Mouse (Mus musculus): ENCODE results near the gene Cobll1. TPM values are rescaled to one million over a fixed set of nuclear protein-coding genes. Genes with fewer than 3 reads are reported as not detected.
A peak's percentile ranks its signal among the peaks of the same experiment; 100 is the strongest.

Cobll1 gene
- polyA plus RNA-seq, 1 experiment from 2014 or later = 2.9 TPM

GRCm38 (mm10) chr2:65126141-65126783 lies 112.9 kb downstream of the Cobll1 start:
- Histone ChIP-seq H3K4me2 (no peak overlapping the region), H3K36me3 (no peaks in the 10 kb centered on the region), H3K27ac (replicated peaks) (peak overlapping the region; percentile 42; the same call in 1 of the 2 replicates), H3K9me3 (no peaks in the 10 kb centered on the region), H3K27me3 (no peaks in the 10 kb centered on the region), H3K9ac (no peak overlapping the region), H3K4me3 (no peak overlapping the region), H3K4me1 (replicated peaks) (peaks cover 7% of the 10 kb centered on the region; the same call in 1 of the 2 replicates)
- 39% methylated on average over 12 of the region's 12 CpGs for WGBS
- ATAC-seq (ENCODE audit: low FRiP score, low read depth) = no peak

DNA sequence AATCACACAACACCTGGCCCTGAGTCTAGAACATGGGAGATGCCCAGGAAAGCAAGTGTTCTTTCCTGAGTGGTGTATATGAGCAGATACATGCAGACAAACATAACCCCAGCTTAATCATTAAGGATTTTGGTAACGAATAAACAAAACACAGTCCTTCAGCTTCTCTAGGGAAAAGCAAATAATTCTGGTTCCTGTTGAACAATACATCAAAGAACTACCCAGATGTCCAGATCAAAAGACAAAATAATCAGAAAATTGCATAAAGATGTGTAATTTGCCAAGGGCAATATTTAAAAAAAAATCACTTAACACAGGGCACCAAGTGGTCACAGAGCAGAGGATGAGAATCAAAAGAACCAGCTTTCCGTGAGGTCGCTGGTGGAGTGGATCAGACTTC lies 115.5 kb downstream of the Cobll1 start:
- ATAC-seq (ENCODE audit: low FRiP score, low read depth) = no peak
- no peaks in the 10 kb centered on the region for H3K36me3 ChIP-seq
- peaks cover 7% of the 10 kb centered on the region; the same call in 1 of the 2 replicates for H3K4me1 ChIP-seq (replicated peaks)
- H3K9ac ChIP-seq = no peak overlapping the region
- no peak overlapping the region for H3K4me3 ChIP-seq
- H3K27ac ChIP-seq (replicated peaks) = no peak overlapping the region
- no peaks in the 10 kb centered on the region for H3K27me3 ChIP-seq
- H3K9me3 ChIP-seq = no peaks in the 10 kb centered on the region
- 76% methylated on average over 3 of the region's 3 CpGs for WGBS
- no peak overlapping the region for H3K4me2 ChIP-seq

DNA sequence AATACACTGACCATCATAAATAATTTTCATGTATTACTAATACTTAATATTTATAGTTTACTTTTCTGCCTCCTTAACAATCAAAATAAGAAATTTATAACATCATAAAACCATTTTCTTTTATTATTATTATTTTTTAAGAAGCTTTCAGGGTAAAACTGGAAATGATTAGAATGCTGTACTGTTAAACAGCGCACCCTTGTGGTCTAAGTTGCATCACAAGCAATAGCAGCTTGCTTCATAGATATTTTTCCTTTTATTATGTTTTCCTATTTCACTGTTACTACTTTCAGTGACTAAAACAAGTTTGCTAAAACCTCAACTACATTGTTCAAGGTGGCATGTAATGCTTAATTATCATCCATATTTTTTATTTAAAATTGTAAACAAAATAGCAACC lies 117.8 kb downstream of the Cobll1 start:
- peaks cover 6% of the 10 kb centered on the region; the same call in 1 of the 2 replicates for H3K4me1 ChIP-seq (replicated peaks)
- H3K4me2 ChIP-seq = no peak overlapping the region
- no peaks in the 10 kb centered on the region for H3K36me3 ChIP-seq
- H3K27me3 ChIP-seq = no peaks in the 10 kb centered on the region
- H3K9me3 ChIP-seq = no peaks in the 10 kb centered on the region
- WGBS = 5% methylated on average over 1 of the region's 1 CpGs
- H3K9ac ChIP-seq = no peak overlapping the region
- ATAC-seq (ENCODE audit: low FRiP score, low read depth) = no peak
- no peak overlapping the region for H3K4me3 ChIP-seq
- H3K27ac ChIP-seq (replicated peaks) = no peak overlapping the region

DNA sequence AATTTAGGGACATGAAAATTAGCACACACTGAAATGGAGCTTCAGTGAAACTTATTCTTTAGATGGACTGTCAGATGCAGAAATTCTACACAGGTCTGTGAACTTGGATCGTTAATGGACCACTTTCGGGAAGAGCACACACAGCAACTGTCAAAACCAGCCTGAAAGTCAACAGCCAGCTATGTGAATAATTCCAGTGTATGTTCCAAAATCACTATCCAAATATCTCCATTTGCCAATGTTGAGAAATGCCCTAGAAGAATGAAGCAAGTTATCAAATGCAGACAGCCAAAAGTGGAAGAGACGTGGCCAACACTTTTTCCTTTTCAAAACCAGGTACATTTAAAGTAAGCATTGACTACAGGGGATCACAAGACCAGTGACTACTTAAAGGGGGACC lies 118.2 kb downstream of the Cobll1 start:
- Histone ChIP-seq H3K27me3 (no peaks in the 10 kb centered on the region), H3K27ac (replicated peaks) (no peak overlapping the region), H3K4me3 (no peak overlapping the region), H3K4me1 (replicated peaks) (peaks cover 2% of the 10 kb centered on the region; the same call in 1 of the 2 replicates), H3K4me2 (no peak overlapping the region), H3K36me3 (no peaks in the 10 kb centered on the region), H3K9ac (no peak overlapping the region), H3K9me3 (no peaks in the 10 kb centered on the region)
- WGBS = 79% methylated on average over 3 of the region's 3 CpGs
- ATAC-seq (ENCODE audit: low FRiP score, low read depth) = no peak

DNA sequence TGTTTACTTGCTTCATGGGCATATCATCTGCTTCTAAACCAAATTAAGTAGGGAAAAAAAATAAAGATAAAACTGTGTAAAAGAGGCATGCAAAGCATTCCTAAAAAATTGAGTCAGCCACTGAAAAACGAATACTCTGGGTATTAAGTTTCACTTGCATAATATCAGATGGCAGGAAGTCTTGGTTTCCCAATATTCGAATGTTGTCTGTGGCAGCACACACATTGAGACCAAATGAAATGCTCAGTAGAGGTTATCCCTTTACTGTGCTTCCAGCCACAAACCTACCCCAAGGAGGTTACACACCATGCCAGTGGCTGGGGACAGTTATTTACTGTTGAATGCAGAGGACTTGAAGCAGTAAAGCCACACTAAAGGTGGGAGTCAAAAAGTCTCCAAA lies 119.1 kb downstream of the Cobll1 start:
- H3K27me3 ChIP-seq = no peaks in the 10 kb centered on the region
- no peaks in the 10 kb centered on the region for H3K4me1 ChIP-seq (replicated peaks)
- 82% methylated on average over 2 of the region's 2 CpGs for WGBS
- H3K27ac ChIP-seq (replicated peaks) = no peak overlapping the region
- no peaks in the 10 kb centered on the region for H3K36me3 ChIP-seq
- H3K9me3 ChIP-seq = no peaks in the 10 kb centered on the region
- no peak overlapping the region for H3K4me2 ChIP-seq
- no peak for ATAC-seq (ENCODE audit: low FRiP score, low read depth)
- no peak overlapping the region for H3K9ac ChIP-seq
- no peak overlapping the region for H3K4me3 ChIP-seq

DNA sequence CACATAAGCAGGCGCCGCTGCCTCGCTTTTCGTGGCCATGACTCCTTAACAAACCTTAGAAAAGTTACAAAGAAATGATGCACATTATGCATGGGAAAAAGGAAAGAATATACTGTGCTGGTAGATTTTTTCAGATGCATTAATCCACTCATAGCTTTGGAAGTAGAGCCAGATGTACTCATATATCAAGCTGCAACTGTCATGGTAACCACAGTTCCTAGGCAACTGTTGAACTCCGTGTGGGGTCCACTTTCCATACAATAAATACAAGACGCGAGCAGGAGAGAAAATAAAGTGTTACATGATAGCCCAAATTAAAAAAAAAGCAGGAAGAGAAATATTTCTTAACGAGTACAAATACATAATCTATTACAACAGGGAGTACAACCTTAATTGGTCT lies 119.5 kb downstream of the Cobll1 start:
- no peaks in the 10 kb centered on the region for H3K36me3 ChIP-seq
- H3K9me3 ChIP-seq = no peaks in the 10 kb centered on the region
- H3K4me3 ChIP-seq = no peak overlapping the region
- no peak overlapping the region for H3K4me2 ChIP-seq
- no peak overlapping the region for H3K27ac ChIP-seq (replicated peaks)
- WGBS = 65% methylated on average over 8 of the region's 8 CpGs
- no peaks in the 10 kb centered on the region for H3K4me1 ChIP-seq (replicated peaks)
- ATAC-seq (ENCODE audit: low FRiP score, low read depth) = no peak
- H3K9ac ChIP-seq = no peak overlapping the region
- H3K27me3 ChIP-seq = no peaks in the 10 kb centered on the region

DNA sequence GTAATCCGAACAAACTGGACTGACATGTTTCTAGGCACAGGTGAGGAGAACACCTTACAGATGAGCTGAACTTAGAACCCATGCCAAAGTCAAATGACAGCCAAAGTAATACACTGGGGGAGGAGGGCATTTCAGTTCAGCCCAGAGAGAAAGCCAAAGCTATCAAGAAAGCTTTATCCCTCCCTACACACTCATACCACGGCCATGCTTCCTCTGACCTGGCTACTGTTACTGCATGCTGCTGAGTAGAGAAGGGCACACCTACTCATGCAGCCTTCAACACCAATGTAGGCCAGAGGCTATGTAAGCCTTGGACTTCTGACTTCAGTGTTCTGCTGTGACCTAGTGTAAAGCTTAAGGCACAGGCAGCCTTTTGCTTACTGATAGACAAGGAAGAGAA lies 120.1 kb downstream of the Cobll1 start:
- Histone ChIP-seq H3K36me3 (no peaks in the 10 kb centered on the region), H3K4me2 (no peak overlapping the region), H3K27me3 (no peaks in the 10 kb centered on the region), H3K4me1 (replicated peaks) (no peaks in the 10 kb centered on the region), H3K9ac (no peak overlapping the region), H3K9me3 (no peaks in the 10 kb centered on the region), H3K4me3 (no peak overlapping the region), H3K27ac (replicated peaks) (no peak overlapping the region)
- ATAC-seq (ENCODE audit: low FRiP score, low read depth) = no peak
- 97% methylated on average over 2 of the region's 2 CpGs for WGBS

- Histone ChIP-seq H3K4me3 (no peak overlapping the region), H3K27me3 (no peaks in the 10 kb centered on the region), H3K36me3 (no peaks in the 10 kb centered on the region), H3K4me1 (replicated peaks) (no peaks in the 10 kb centered on the region), H3K9me3 (no peaks in the 10 kb centered on the region), H3K9ac (no peak overlapping the region), H3K4me2 (no peak overlapping the region), H3K27ac (replicated peaks) (no peak overlapping the region)
- no peak for ATAC-seq (ENCODE audit: low FRiP score, low read depth)
- 86% methylated on average over 2 of the region's 2 CpGs for WGBS
Observed at GRCm38 (mm10) chr2:65117859-65118258, 121.3 kb downstream of the Cobll1 start.

GRCm38 (mm10) chr2:65116428-65117125 lies 122.6 kb downstream of the Cobll1 start:
- 60% methylated on average over 2 of the region's 2 CpGs for WGBS
- H3K27me3 ChIP-seq = no peaks in the 10 kb centered on the region
- no peaks in the 10 kb centered on the region for H3K36me3 ChIP-seq
- H3K4me1 ChIP-seq (replicated peaks) = no peaks in the 10 kb centered on the region
- no peak overlapping the region for H3K9ac ChIP-seq
- H3K4me2 ChIP-seq = no peak overlapping the region
- no peak overlapping the region for H3K27ac ChIP-seq (replicated peaks)
- H3K4me3 ChIP-seq = no peak overlapping the region
- no peak for ATAC-seq (ENCODE audit: low FRiP score, low read depth)
- no peaks in the 10 kb centered on the region for H3K9me3 ChIP-seq

GRCm38 (mm10) chr2:65113191-65113590 lies 126.0 kb downstream of the Cobll1 start:
- Histone ChIP-seq H3K9ac (no peak overlapping the region), H3K27ac (replicated peaks) (no peak overlapping the region), H3K4me1 (replicated peaks) (no peaks in the 10 kb centered on the region), H3K27me3 (no peaks in the 10 kb centered on the region), H3K9me3 (no peaks in the 10 kb centered on the region), H3K4me3 (no peak overlapping the region), H3K4me2 (no peak overlapping the region), H3K36me3 (no peaks in the 10 kb centered on the region)
- WGBS = 76% methylated on average over 4 of the region's 4 CpGs
- ATAC-seq (ENCODE audit: low FRiP score, low read depth) = no peak

DNA sequence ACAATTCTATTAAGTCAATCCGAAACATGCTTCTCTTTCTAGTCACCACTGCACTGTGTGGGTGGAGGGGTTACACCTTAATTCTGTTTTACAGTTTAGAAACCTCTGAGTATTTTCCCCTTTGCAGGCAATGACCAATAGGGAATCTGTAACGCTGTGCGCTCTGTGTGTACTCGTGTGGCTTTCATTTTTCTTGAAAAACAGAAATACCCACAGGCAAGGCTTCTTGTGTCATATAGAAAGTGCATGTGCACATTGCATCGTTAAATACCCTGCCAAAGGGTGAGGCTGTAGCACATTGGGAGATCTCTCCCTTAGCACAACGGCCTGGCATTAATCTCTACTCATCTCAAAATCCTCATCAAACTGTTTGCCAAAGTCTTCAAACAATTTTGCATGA lies 134.6 kb downstream of the Cobll1 start:
- no peaks in the 10 kb centered on the region for H3K4me1 ChIP-seq (replicated peaks)
- no peak overlapping the region for H3K4me3 ChIP-seq
- no peaks in the 10 kb centered on the region for H3K36me3 ChIP-seq
- H3K27ac ChIP-seq (replicated peaks) = no peak overlapping the region
- no peak for ATAC-seq (ENCODE audit: low FRiP score, low read depth)
- no peaks in the 10 kb centered on the region for H3K27me3 ChIP-seq
- WGBS = 86% methylated on average over 6 of the region's 6 CpGs
- H3K9ac ChIP-seq = no peak overlapping the region
- no peak overlapping the region for H3K4me2 ChIP-seq
- no peaks in the 10 kb centered on the region for H3K9me3 ChIP-seq

DNA sequence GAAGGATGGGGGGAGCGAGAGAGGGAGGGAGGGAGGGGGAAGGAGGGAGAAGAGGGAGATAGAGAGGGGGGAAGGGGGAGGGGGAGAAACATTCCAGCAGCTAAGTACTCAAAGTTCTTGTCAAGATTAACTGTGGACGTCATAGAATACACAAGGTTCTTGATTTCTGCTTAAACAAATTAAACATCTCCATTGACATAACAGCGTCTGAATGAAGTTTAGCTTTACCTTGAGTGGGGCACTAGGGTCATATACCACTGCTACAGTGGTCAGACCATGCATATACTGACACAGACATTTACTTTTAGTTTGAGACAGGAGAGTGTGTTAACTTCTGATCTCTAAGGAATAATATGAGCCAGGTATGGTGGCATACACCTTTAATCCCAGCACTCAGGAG lies 135.4 kb downstream of the Cobll1 start:
- H3K27me3 ChIP-seq = no peaks in the 10 kb centered on the region
- no peak overlapping the region for H3K4me2 ChIP-seq
- no peaks in the 10 kb centered on the region for H3K36me3 ChIP-seq
- no peaks in the 10 kb centered on the region for H3K9me3 ChIP-seq
- no peak overlapping the region for H3K9ac ChIP-seq
- no peak overlapping the region for H3K4me3 ChIP-seq
- no peak for ATAC-seq (ENCODE audit: low FRiP score, low read depth)
- 81% methylated on average over 3 of the region's 3 CpGs for WGBS
- H3K4me1 ChIP-seq (replicated peaks) = no peaks in the 10 kb centered on the region
- no peak overlapping the region for H3K27ac ChIP-seq (replicated peaks)

Measured in hindbrain, embryonic 15.5 days (tissue).